Mouse (Mus musculus) liver, postnatal 0 days (tissue): ENCODE results near the gene Stard5.

Experiments
- CTCF ChIP-seq: sonication (generic); IDR thresholded peaks from 2 replicates; pipeline ENCODE4 v1.5.1; 2016; ENCODE audit warnings: antibody characterized with exemption, low read depth
- EP300 ChIP-seq: IDR thresholded peaks from 2 replicates; pipeline ENCODE4 v1.6.1; 2016; ENCODE audit warnings: antibody characterized with exemption, low read depth, mild to moderate bottlenecking

DNA sequence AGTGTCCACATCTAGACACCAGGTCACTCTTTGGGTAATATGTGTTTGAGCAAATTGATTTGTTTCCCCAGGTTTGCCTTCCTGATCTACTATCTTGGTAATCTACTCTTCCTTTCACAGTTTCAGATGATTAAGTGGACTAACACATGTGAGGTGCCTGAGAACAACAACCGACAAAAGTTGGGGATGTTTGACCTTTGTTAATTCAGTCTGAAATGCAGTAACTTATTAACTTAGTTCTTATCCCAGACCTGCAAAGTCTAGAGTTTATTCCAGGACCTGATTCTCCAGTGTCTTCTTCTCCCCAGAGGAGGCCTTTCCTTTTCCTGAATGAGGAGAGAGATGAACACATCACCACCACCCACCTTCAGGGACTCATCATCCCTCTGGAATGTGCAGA is 19.9 kb upstream of the Stard5 start:
- TF ChIP-seq CTCF (no peak), EP300 (no peak)
